Mouse (Mus musculus) stomach, embryonic 14.5 days (tissue): ENCODE measurements around the gene Mbd3. TPM values are rescaled to one million over a fixed set of nuclear protein-coding genes. Genes with fewer than 3 reads are reported as not detected.
A peak's percentile ranks its signal among the peaks of the same experiment; 100 is the strongest.

Experiments used
- ATAC-seq: fragments of 200-750 bp; cut with Nextera tagmentation; 2 replicates; pipeline ENCODE4 v1.8.0; 2017; ENCODE audit warnings: low read depth, moderate TSS enrichment; ENCODE audit not compliant: insufficient number of reproducible peaks, insufficient read depth, low FRiP score
- H3K27ac ChIP-seq: fragments of 300-500 bp; sonication (generic); 2 replicates; pipeline ENCODE4 v1.5.1; 2014; ENCODE audit warnings: mild to moderate bottlenecking, low read length, moderate library complexity, mixed read lengths
- H3K27me3 ChIP-seq: fragments of 300-500 bp; sonication (generic); 2 replicates; pipeline ENCODE4 v1.6.1; 2014; ENCODE audit warnings: low read length, control low read depth, mixed read lengths; ENCODE audit not compliant: control insufficient read depth, insufficient read depth
- H3K36me3 ChIP-seq: fragments of 300-500 bp; sonication (generic); 2 replicates; pipeline ENCODE4 v1.6.1; 2014; ENCODE audit warnings: mild to moderate bottlenecking, control low read depth, low read length, moderate library complexity, mixed read lengths; ENCODE audit not compliant: control insufficient read depth, insufficient read depth
- H3K4me1 ChIP-seq: fragments of 300-500 bp; sonication (generic); 2 replicates; pipeline ENCODE4 v1.6.1; 2014; ENCODE audit warnings: low read length, control low read depth, mixed read lengths; ENCODE audit not compliant: control insufficient read depth, insufficient read depth
- H3K4me2 ChIP-seq: fragments of 300-500 bp; sonication (generic); replicated peaks from 2 replicates; pipeline ENCODE4 v1.6.1; 2014; ENCODE audit warnings: low read depth, low read length, control low read depth
- H3K4me3 ChIP-seq: fragments of 300-500 bp; sonication (generic); 2 replicates; pipeline ENCODE4 v1.5.1; 2014; ENCODE audit warnings: low read depth, low read length, control low read depth
- H3K9ac ChIP-seq: fragments of 300-500 bp; sonication (generic); replicated peaks from 2 replicates; pipeline ENCODE4 v1.6.1; 2014; ENCODE audit warnings: low read depth, mild to moderate bottlenecking, control low read depth, low read length, moderate library complexity, mixed read lengths
- H3K9me3 ChIP-seq: fragments of 300-500 bp; sonication (generic); 2 replicates; pipeline ENCODE4 v1.6.1; 2016; ENCODE audit warnings: low read depth, low read length, control low read depth; ENCODE audit not compliant: control insufficient read depth
- WGBS: fragments of 180-500 bp; shearing (Covaris S2); extraction: QIAGEN DNeasy Blood & Tissue Kit; methylation state at CpG from one replicate; pipeline ENCODE4 v1.1.7; 2014; 5-methylcytosine and 5-hydroxymethylcytosine counted together
- polyA plus RNA-seq: library from polyadenylated mRNA; unstranded; fragments of >200 nt; fragmentation: Nextera tagmentation; extraction: Ambion mirVana; gene quantifications from 2 replicates; pipeline ENCODE4 v1.2.1, GENCODE M21; 2014

Mbd3 gene
- polyA plus RNA-seq, 1 experiment from 2014 or later, result 200 TPM

- peaks cover 22% of the 10 kb centered on the region for H3K4me1 ChIP-seq
- no peaks in the 10 kb centered on the region for H3K27me3 ChIP-seq
- no peak overlapping the region for H3K27ac ChIP-seq
- peak overlapping the region; percentile 92 for H3K4me2 ChIP-seq
- no peak for ATAC-seq
- 50% methylated on average over 10 of the region's 10 CpGs for WGBS
- H3K36me3 ChIP-seq, result peaks cover 40% of the 10 kb centered on the region
- peak overlapping the region; percentile 84 for H3K9ac ChIP-seq
- H3K9me3 ChIP-seq, result no peaks in the 10 kb centered on the region
- H3K4me3 ChIP-seq, result peak overlapping the region; percentile 93
Measured at GRCm38 (mm10) chr10:80405481-80406173, 6.3 kb upstream of the Mbd3 start.

GRCm38 (mm10) chr10:80403044-80403692 lies 3.8 kb upstream of the Mbd3 start:
- Histone ChIP-seq H3K36me3 (peaks cover 30% of the 10 kb centered on the region), H3K4me1 (peaks cover 26% of the 10 kb centered on the region), H3K27ac (no peak overlapping the region), H3K4me3 (no peak overlapping the region), H3K27me3 (no peaks in the 10 kb centered on the region), H3K4me2 (no peak overlapping the region), H3K9ac (no peak overlapping the region), H3K9me3 (no peaks in the 10 kb centered on the region)
- no peak for ATAC-seq
- 91% methylated on average over 4 of the region's 4 CpGs for WGBS

- WGBS, result 70% methylated on average over 4 of the region's 4 CpGs
Measured at GRCm38 (mm10) chr10:80400704-80401161, 1.4 kb upstream of the Mbd3 start.

GRCm38 (mm10) chr10:80399973-80400703 lies 788 bp upstream of the Mbd3 start:
- Histone ChIP-seq H3K27ac (peak overlapping the region; percentile 85), H3K4me3 (peak overlapping the region; percentile 71), H3K9me3 (no peaks in the 10 kb centered on the region), H3K27me3 (no peaks in the 10 kb centered on the region), H3K36me3 (peaks cover 38% of the 10 kb centered on the region), H3K4me2 (peak overlapping the region; percentile 59), H3K4me1 (peaks cover 26% of the 10 kb centered on the region), H3K9ac (peak overlapping the region; percentile 45)
- no peak for ATAC-seq
- 9% methylated on average over 17 of the region's 17 CpGs for WGBS

More at GRCm38 (mm10) chr10:80400704-80401161, 1.4 kb upstream of the Mbd3 start:
- Histone ChIP-seq H3K4me2 (peak overlapping the region; percentile 59), H3K27me3 (no peaks in the 10 kb centered on the region), H3K27ac (peak overlapping the region; percentile 85; the same call in 1 of the 2 replicates), H3K9me3 (no peaks in the 10 kb centered on the region), H3K9ac (0 out of 2 replicates have a peak overlapping the region, but pooled peaks have one; percentile 45), H3K36me3 (peaks cover 32% of the 10 kb centered on the region), H3K4me1 (peaks cover 32% of the 10 kb centered on the region), H3K4me3 (peak overlapping the region; percentile 71; the same call in 1 of the 2 replicates)
- ATAC-seq, result no peak

GRCm38 (mm10) chr10:80398719-80399190 lies 595 bp downstream of the Mbd3 start:
- peak overlapping the region; percentile 94 for H3K9ac ChIP-seq

GRCm38 (mm10) chr10:80398174-80398535 lies 1.2 kb downstream of the Mbd3 start:
- Histone ChIP-seq H3K4me1 (peaks cover 22% of the 10 kb centered on the region), H3K4me2 (peak overlapping the region; percentile 88), H3K27ac (peak overlapping the region; percentile 100), H3K4me3 (peak overlapping the region; percentile 71), H3K9ac (peak overlapping the region; percentile 94), H3K9me3 (no peaks in the 10 kb centered on the region), H3K36me3 (peaks cover 48% of the 10 kb centered on the region), H3K27me3 (no peaks in the 10 kb centered on the region)
- WGBS, result 0% methylated on average over 1 of the region's 1 CpGs
- no peak for ATAC-seq

More at GRCm38 (mm10) chr10:80398719-80399190, 595 bp downstream of the Mbd3 start:
- Histone ChIP-seq H3K36me3 (peaks cover 47% of the 10 kb centered on the region), H3K27ac (peak overlapping the region; percentile 100), H3K9me3 (no peaks in the 10 kb centered on the region), H3K27me3 (no peaks in the 10 kb centered on the region), H3K4me1 (peaks cover 22% of the 10 kb centered on the region), H3K4me3 (peak overlapping the region; percentile 71), H3K4me2 (peak overlapping the region; percentile 88)
- WGBS, result under 1% methylated on average over 54 of the region's 59 CpGs
- ATAC-seq, result peak; percentile 82

GRCm38 (mm10) chr10:80397524-80398173 lies 1.7 kb downstream of the Mbd3 start:
- ATAC-seq, result no peak
- 37% methylated on average over 8 of the region's 8 CpGs for WGBS

More at GRCm38 (mm10) chr10:80397524-80398173, 1.7 kb downstream of the Mbd3 start:
- Histone ChIP-seq H3K27me3 (no peaks in the 10 kb centered on the region), H3K36me3 (peaks cover 48% of the 10 kb centered on the region), H3K4me3 (peak overlapping the region; percentile 71), H3K4me1 (peaks cover 22% of the 10 kb centered on the region), H3K27ac (peak overlapping the region; percentile 100; the same call in 1 of the 2 replicates), H3K4me2 (peak overlapping the region; percentile 88), H3K9me3 (no peaks in the 10 kb centered on the region), H3K9ac (peak overlapping the region; percentile 94)
